Mouse (Mus musculus): ENCODE results near the gene Csnk2a2.

Gene Csnk2a2

GRCm38 (mm10) chr8:95487800-95488697, 1.8 kb downstream of the Csnk2a2 start:
- peak; percentile 16 to 71 for DNase-seq (ENCODE audit: low spot score in 2 of 2)

GRCm38 (mm10) chr8:95470008-95470407, 19.8 kb downstream of the Csnk2a2 start:
- no peak for DNase-seq (ENCODE audit: low spot score in 2 of 2)

- no peak for DNase-seq (ENCODE audit: low spot score in 2 of 2)
Measured at GRCm38 (mm10) chr8:95468995-95469394, 20.8 kb downstream of the Csnk2a2 start.

- DNase-seq (ENCODE audit: low spot score in 2 of 2) = no peak
Measured at GRCm38 (mm10) chr8:95466543-95466942, 23.3 kb downstream of the Csnk2a2 start.

GRCm38 (mm10) chr8:95452518-95452917, 37.3 kb downstream of the Csnk2a2 start:
- DNase-seq (ENCODE audit: low spot score in 2 of 2) = no peak

- no peak for DNase-seq (ENCODE audit: low spot score in 2 of 2)
Measured at GRCm38 (mm10) chr8:95450271-95450670, 39.6 kb downstream of the Csnk2a2 start.

- no peak for DNase-seq (ENCODE audit: low spot score in 2 of 2)
Measured at GRCm38 (mm10) chr8:95447661-95448060, 42.2 kb downstream of the Csnk2a2 start.

- DNase-seq (ENCODE audit: low spot score in 2 of 2) = no peak
Measured at GRCm38 (mm10) chr8:95445042-95445441, 44.8 kb downstream of the Csnk2a2 start.

- no peak for DNase-seq (ENCODE audit: low spot score in 2 of 2)
Measured at GRCm38 (mm10) chr8:95441491-95442039, 48.3 kb downstream of the Csnk2a2 start.

GRCm38 (mm10) chr8:95440168-95440709, 49.6 kb downstream of the Csnk2a2 start:
- DNase-seq (ENCODE audit: low spot score in 2 of 2) = no peak

GRCm38 (mm10) chr8:95439421-95439820, 50.4 kb downstream of the Csnk2a2 start:
- DNase-seq (ENCODE audit: low spot score in 2 of 2) = no peak

GRCm38 (mm10) chr8:95437341-95437992, 52.4 kb downstream of the Csnk2a2 start:
- DNase-seq (ENCODE audit: low spot score in 2 of 2) = no peak

- DNase-seq (ENCODE audit: low spot score in 2 of 2) = no peak
Measured at GRCm38 (mm10) chr8:95435930-95436329, 53.9 kb downstream of the Csnk2a2 start.

GRCm38 (mm10) chr8:95435471-95435870, 54.4 kb downstream of the Csnk2a2 start:
- no peak for DNase-seq (ENCODE audit: low spot score in 2 of 2)

- DNase-seq (ENCODE audit: low spot score in 2 of 2) = peak; percentile 99
Measured at GRCm38 (mm10) chr8:95434686-95435439, 55.0 kb downstream of the Csnk2a2 start, which contains the start of gene Cfap20. TSS of gene Cfap20 (minus strand) at chr8:95434869.

GRCm38 (mm10) chr8:95434233-95434632, 55.6 kb downstream of the Csnk2a2 start:
- DNase-seq (ENCODE audit: low spot score in 2 of 2) = no peak

GRCm38 (mm10) chr8:95433124-95433523, 56.7 kb downstream of the Csnk2a2 start:
- DNase-seq (ENCODE audit: low spot score in 2 of 2) = no peak

- no peak for DNase-seq (ENCODE audit: low spot score in 2 of 2)
Measured at GRCm38 (mm10) chr8:95432471-95432870, 57.4 kb downstream of the Csnk2a2 start.

- no peak for DNase-seq (ENCODE audit: low spot score in 2 of 2)
Measured at GRCm38 (mm10) chr8:95429945-95430344, 59.9 kb downstream of the Csnk2a2 start.

- peak; percentile 69 to 86 for DNase-seq (ENCODE audit: low spot score in 2 of 2)
Measured at GRCm38 (mm10) chr8:95427594-95428535, 62.0 kb downstream of the Csnk2a2 start.
